Mouse (Mus musculus) bone marrow, adult 2 months (tissue): Measurements from ENCODE around the gene Hnmt. TPM values are rescaled to one million over a fixed set of nuclear protein-coding genes. Genes with fewer than 3 reads are reported as not detected.
"Not testable (repeated sequence)": the region's sequence is repeated elsewhere in the genome, so short reads cannot be mapped to it uniquely, and the experiment has no call there.

Source experiments
- H3K27ac ChIP-seq: fragments of 200-500 bp; 2 replicates; pipeline ENCODE4 v1.5.1; 2012; ENCODE audit warnings: low read depth, mild to moderate bottlenecking, control low read depth, inconsistent platforms, low read length; ENCODE audit not compliant: control insufficient read depth, poor library complexity, insufficient read depth
- H3K4me1 ChIP-seq: fragments of 200-500 bp; 2 replicates; pipeline ENCODE4 v1.6.1; 2011; ENCODE audit warnings: low read length; ENCODE audit not compliant: control insufficient read depth, insufficient read depth
- H3K4me3 ChIP-seq: fragments of 200-500 bp; replicated peaks from 2 replicates; pipeline ENCODE3; 2011; ENCODE audit warnings: mild to moderate bottlenecking, low read depth, low read length, control low read depth; ENCODE audit not compliant: control insufficient read depth
- CTCF ChIP-seq: fragments of 200-500 bp; IDR thresholded peaks from 2 replicates; pipeline ENCODE4 v1.5.1; 2011; ENCODE audit warnings: low read length, control low read depth; ENCODE audit not compliant: control insufficient read depth, insufficient read depth
- POLR2A ChIP-seq: fragments of 200-500 bp; IDR thresholded peaks from 2 replicates; pipeline ENCODE4 v1.6.1; 2011; ENCODE audit warnings: low read depth, mild to moderate bottlenecking, control low read depth, low read length, borderline replicate concordance; ENCODE audit not compliant: control insufficient read depth
- WGBS: fragments of 180-500 bp; shearing (Covaris S2); methylation state at CpG from one replicate; pipeline ENCODE4 v1.1.7; 2018; 5-methylcytosine and 5-hydroxymethylcytosine counted together
- polyA plus RNA-seq: library from polyadenylated mRNA; stranded (reverse); fragments of >200 nt; gene quantifications from 2 replicates; pipeline ENCODE4 v1.2.4, GENCODE M21; 2011; ENCODE audit warnings: low replicate concordance; ENCODE audit not compliant: missing spikeins, insufficient read depth, insufficient read length

Gene Hnmt
- polyA plus RNA-seq, result 2.4 and 3.3 TPM in 2 replicates

GRCm38 (mm10) chr2:24049344-24049990 is at the start of gene Hnmt:
Gene Hnmt, minus strand, starts transcription at chr2:24049394.
- no peaks in the 10 kb centered on the region for H3K4me1 ChIP-seq
- 22% methylated on average over 7 of the region's 7 CpGs for WGBS
- peak within 1 kb of the TSS; percentile 78 for H3K4me3 ChIP-seq
- no peak for TF ChIP-seq CTCF
- TF ChIP-seq POLR2A, result no peak
- H3K27ac ChIP-seq, result peak within 1 kb of the TSS; percentile 23; the same call in 1 of the 2 replicates

DNA sequence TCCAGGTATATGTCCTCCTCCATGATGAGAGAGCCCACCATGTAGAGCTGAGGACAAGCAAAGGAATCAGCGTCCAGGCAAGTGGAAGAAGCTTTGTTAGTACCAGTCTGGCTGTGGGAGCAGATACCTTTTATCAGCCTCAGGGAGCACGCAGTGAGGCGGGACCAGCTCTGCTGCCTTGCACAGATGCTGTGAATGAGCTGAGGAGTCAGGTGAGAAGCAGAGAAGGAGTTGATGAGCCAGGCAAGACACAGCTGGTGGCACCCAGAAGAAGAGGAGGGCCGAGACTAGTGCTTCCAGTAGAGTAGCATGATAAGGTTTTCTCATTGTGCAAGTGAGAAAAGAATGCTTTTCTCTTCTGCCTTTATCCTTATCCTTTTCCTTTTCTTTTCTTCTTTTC is 47.3 kb upstream of the Hnmt start, which contains the start of gene Tbpl2:
Tbpl2 (minus strand) TSS at position 101 of the 400 bp plus-strand sequence.
- Histone ChIP-seq H3K4me1 (no peaks in the 10 kb centered on the region), H3K4me3 (no peak within 1 kb of the TSS), H3K27ac (no peak within 1 kb of the TSS)
- TF ChIP-seq CTCF (no peak), POLR2A (no peak)
- WGBS, result 71% methylated on average over 4 of the region's 4 CpGs

DNA sequence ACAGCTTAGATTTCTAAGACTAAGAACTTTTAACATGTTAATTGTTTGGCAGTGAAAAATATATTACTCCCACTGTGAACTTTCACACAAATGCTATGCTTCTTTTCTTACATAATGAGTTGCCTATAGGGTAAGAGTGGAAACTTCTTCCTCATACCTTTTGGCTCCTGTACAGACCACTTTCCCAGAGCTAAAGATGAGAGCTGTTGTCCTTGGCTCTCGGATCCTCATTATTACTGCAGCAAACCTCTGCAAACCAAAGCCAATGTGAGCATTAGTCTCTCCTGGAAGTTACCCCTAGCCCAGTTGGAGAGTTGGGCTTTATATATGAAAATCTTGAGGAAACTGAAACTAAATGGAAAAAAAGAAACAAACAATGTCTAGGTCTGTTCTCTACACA is 41.7 kb upstream of the Hnmt start:
- TF ChIP-seq CTCF (no peak), POLR2A (no peak)
- no peaks in the 10 kb centered on the region for H3K4me1 ChIP-seq
- no peak overlapping the region for H3K4me3 ChIP-seq
- no peak overlapping the region for H3K27ac ChIP-seq
- WGBS, result 74% methylated on average over 1 of the region's 1 CpGs

GRCm38 (mm10) chr2:24050459-24050858 is 1.3 kb upstream of the Hnmt start:
- WGBS, result 68% methylated on average over 3 of the region's 3 CpGs
- Histone ChIP-seq H3K27ac (no peak overlapping the region), H3K4me1 (no peaks in the 10 kb centered on the region), H3K4me3 (no peak overlapping the region)
- TF ChIP-seq POLR2A, result no peak
- no peak for TF ChIP-seq CTCF

DNA sequence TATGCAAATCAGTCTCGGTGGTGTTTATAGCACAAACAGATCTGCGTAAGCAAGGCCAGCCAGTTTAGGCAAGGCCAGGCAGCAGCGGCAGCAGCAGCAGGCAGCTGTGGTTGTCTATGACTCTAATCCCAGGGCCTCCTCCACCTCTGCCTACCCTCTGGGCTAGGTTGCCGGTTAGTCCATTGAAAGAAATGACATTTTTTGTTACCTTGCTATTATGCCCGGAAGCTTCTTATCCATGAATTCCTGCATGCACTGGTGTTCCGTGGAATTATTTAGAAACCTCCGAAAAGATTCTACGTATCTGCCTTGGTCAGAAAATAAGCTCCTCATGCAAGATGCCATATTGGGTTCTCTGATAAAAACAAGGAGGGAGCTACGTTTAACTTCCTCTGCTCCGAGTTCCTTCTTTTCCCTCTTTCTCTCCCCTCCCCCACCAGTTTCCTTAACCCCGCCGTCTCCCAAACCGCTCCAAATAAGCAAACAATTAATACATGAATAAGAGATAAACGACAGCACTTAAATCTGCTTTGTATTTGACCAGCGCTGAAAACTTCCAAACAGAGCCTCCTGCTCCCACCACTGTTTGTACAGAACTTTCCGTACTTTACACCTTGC is 605 bp downstream of the Hnmt start:
- 3% methylated on average over 16 of the region's 16 CpGs for WGBS
- Histone ChIP-seq H3K4me3 (peak overlapping the region; percentile 78), H3K4me1 (no peaks in the 10 kb centered on the region), H3K27ac (peak overlapping the region; percentile 23; the same call in 1 of the 2 replicates)
- no peak for TF ChIP-seq CTCF
- TF ChIP-seq POLR2A, result no peak

DNA sequence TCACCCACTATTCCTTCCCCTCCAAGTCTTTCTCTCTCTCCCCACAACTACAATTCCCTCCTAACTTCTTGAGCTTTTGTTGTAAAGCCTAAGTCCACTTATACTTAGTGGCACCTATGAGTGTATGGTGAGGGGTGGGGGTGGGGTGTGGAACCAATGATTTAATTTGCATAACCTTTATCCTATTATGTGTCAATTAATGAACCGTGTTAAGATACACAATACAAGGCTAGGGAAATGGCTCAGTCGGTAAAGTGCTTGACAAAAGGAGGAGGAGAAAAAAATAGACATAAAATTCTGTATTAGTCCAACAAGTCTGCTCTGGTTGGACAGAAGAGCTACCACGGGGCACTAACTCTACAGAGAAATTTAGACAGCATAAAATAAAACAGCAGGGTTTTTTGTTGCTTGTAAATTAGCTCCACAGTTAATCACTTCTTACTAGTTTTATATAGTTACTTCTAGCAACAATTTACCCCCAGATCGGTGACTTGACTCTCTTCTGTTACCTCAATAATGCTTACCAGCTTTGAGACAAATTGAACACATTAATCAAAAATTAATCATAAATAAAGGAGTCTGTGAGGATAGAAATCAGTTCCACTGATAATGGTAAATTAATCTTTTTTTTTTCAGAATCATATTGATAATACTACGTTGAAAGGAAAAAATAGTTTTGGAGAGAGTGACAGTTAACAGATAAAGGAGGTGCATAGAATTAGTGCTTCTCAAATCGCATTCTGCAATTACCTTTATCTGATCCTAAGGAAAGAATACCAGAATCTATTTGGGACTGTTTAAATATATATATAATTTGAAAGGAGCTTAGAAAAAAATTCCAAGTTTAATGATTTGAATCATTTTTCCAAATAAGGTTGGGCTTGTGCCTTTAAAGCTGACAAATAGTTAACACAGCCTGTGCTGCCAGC is 1.4 kb downstream of the Hnmt start:
- H3K4me3 ChIP-seq, result peak overlapping the region; percentile 78
- H3K27ac ChIP-seq, result peak overlapping the region; percentile 23; the same call in 1 of the 2 replicates
- 35% methylated on average over 6 of the region's 6 CpGs for WGBS
- H3K4me1 ChIP-seq, result no peaks in the 10 kb centered on the region
- TF ChIP-seq POLR2A, result no peak

- TF ChIP-seq POLR2A (no peak), CTCF (no peak)
- WGBS, result 24% methylated on average over 1 of the region's 1 CpGs
- Histone ChIP-seq H3K4me3 (no peak overlapping the region), H3K27ac (no peak overlapping the region), H3K4me1 (no peaks in the 10 kb centered on the region)
These were observed 6.3 kb downstream of the Hnmt start for GRCm38 (mm10) chr2:24042901-24043300.

DNA sequence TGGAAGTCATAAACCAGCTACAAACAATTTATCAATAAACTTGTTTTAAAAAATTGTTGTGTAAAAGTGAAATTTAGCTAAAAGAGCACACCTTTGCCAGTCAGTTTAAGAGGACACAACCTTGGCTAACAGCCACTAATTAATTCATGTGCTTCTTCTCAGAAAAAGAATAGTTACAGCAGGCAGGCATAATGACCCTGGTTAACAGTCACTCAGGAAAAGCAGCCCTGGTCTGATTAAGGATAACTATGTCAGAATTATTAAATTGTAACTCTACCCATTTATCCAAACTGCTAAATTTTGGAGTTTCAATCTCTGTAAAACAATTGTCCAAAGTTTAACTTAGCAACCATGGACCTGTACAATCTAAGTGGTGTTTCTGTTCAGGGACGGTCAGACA is 8.7 kb downstream of the Hnmt start:
- Histone ChIP-seq H3K4me3 (no peak overlapping the region), H3K27ac (no peak overlapping the region), H3K4me1 (no peaks in the 10 kb centered on the region)
- no peak for TF ChIP-seq POLR2A
- no peak for TF ChIP-seq CTCF
- WGBS, result 93% methylated on average over 1 of the region's 1 CpGs

DNA sequence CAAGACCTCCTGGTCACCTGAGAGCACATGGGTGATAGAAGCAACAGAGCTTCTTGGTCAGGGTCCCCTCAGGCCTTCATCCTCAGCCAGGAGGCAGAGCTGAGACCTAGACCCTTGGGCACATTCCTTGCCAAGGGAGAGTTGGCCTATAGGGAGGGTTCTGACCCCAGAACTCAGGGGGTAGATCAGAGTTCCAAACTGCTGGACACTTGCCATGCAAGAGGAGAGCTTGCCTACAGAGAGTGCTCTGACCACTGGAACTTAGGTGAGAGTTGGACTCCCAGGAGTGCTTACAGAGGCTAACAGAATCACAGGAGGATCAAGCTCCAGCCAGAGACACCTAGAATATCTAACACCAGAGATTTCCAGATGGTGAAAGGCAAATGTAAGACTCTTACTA is 29.8 kb downstream of the Hnmt start:
- not testable (repeated sequence) for H3K27ac ChIP-seq, H3K4me3 ChIP-seq, H3K4me1 ChIP-seq
